8 mouse cellular contexts compared by ENCODE assay signal in the genomic region with DNA sequence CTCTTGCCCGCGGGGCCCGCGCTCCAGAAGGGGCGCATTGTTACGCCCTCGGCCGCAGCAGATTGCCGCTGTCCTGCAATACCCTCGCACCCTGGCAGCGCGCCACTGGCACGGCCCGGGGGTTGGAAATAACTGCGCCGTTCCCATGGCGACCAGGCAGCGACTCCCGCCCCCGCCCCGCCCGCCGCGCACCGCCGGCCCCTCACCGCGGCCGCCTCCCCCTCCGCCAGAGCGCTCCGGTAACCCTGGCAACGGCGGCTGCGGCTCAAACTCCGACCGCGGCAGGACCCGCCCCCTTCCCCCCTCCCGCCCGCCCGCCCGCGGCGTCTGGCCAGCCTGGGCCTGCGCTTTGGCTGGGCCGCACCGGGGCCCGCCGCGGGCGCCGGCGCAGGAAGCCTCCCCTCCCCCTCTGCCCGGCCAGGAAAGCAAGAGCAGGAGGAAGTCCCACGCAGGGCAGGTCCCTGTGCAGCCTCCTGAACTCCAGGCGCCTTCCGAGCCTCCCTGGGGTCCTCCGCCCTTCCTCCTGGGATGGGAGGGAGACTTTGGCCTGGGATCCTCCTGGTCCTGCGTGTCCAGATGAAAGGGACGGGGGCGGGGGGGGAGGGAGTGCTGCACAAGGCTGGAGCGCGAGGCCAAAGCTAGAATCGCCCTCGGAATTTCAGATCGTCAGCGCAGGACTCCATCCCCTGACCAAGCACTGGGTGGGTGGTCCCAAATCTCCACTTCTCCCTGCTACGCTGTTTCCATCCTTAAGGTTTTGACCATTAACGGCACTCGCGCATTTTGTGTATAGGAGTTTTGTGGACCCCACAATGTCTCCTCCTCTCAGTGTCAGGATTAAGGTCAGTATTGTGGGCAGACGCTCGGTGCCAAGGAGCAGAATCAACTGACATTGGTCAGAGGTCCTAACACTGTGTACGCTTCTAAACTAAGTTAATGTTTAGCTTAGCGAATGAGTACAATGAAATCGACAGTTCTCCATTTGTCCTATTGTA. TPM values are rescaled to one million over a fixed set of nuclear protein-coding genes. Genes with fewer than 3 reads are reported as not detected.
A peak's percentile ranks its signal among the peaks of the same experiment; 100 is the strongest.
DNase-seq lines count a peak whose midpoint lies in the region; ATAC-seq lines count a peak whose summit lies in the region.

No protein-coding gene starts in this region.

- peak overlapping the region; percentile 76 for H3K4me2 ChIP-seq in hindbrain, embryonic 15.5 days

- H3K4me3 ChIP-seq in hindbrain, embryonic 15.5 days, result peak overlapping the region; percentile 44

- H3K27ac ChIP-seq in hindbrain, embryonic 15.5 days (replicated peaks), result peak overlapping the region; percentile 95

- peak; percentile 95 for ATAC-seq in hindbrain, embryonic 15.5 days (ENCODE audit: low FRiP score, low read depth)
- ATAC-seq in megakaryocyte, adult 5-6 weeks (ENCODE audit: poor library complexity, severe bottlenecking), result peak; percentile 88

- peak overlapping the region; percentile 60 for H3K9ac ChIP-seq in hindbrain, embryonic 15.5 days

- peaks cover 57% of the 10 kb centered on the region for H3K4me1 ChIP-seq in hindbrain, embryonic 15.5 days (replicated peaks)

- no peaks in the 10 kb centered on the region for H3K36me3 ChIP-seq in hindbrain, embryonic 15.5 days

- no peaks in the 10 kb centered on the region for H3K9me3 ChIP-seq in hindbrain, embryonic 15.5 days

- WGBS in hindbrain, embryonic 15.5 days, result under 1% methylated on average over 60 of the region's 77 CpGs

- no peaks in the 10 kb centered on the region for H3K27me3 ChIP-seq in hindbrain, embryonic 15.5 days

- DNase-seq in NIH3T3 (ENCODE audit: low read depth), result peak; percentile 99
- peak; percentile 85 for DNase-seq in cerebellum, adult 9-11 months
- DNase-seq in frontal cortex, postnatal 36 days (ENCODE audit: low spot score in 2 of 2), result peak; percentile 91 to 93
- DNase-seq in left cerebral cortex, adult 8-10 months (ENCODE audit: low spot score in 2 of 2), result peak; percentile 81 to 92
- DNase-seq in right cerebral cortex, adult 18-20 months, result peak; percentile 94
- peak; percentile 91 for DNase-seq in urinary bladder, adult 2 months (ENCODE audit: low spot score)

RNA-seq across cellular contexts. Expression of a gene that starts 15.9 kb away (rescaled TPM):
- polyA plus RNA-seq in hindbrain, embryonic 15.5 days (2015; fragmentation: Nextera tagmentation; extraction: Ambion mirVana), result 7.8 and 9.7 TPM in 2 replicates
- 10 to 100 TPM; 43.5 to 50.4 (median 47.5) TPM for total RNA-seq in left cerebral cortex, adult 8-10 months (2022)
- 58.4 and 62.3 TPM in 2 replicates for total RNA-seq in megakaryocyte, adult 5-6 weeks (2015)
- total RNA-seq in megakaryocyte, adult 5-6 weeks (2017), result 35.4 and 38.3 TPM in 2 replicates
- polyA plus RNA-seq in urinary bladder, adult 2 months (2012; rRNA removed), result 29.7 and 40.7 TPM in 2 replicates

Comparison
In these comparisons a context has a peak if more than half of its experiments do, and no peak if none do; other contexts are left out.
1. Peak in every context shown above with its lines: DNase-seq, ATAC-seq, H3K4me3 ChIP-seq and H3K27ac ChIP-seq.